Mouse (Mus musculus) cortical plate, adult 2 months (tissue): ENCODE measurements around the gene Gm21985. TPM values are rescaled to one million over a fixed set of nuclear protein-coding genes. Genes with fewer than 3 reads are reported as not detected.
A peak's percentile ranks its signal among the peaks of the same experiment; 100 is the strongest.

Experiments
- H3K27ac ChIP-seq: fragments of 200-500 bp; 2 replicates; pipeline ENCODE4 v1.5.1; 2012; ENCODE audit warnings: low read length, control low read depth, inconsistent platforms; ENCODE audit not compliant: insufficient read depth
- H3K4me1 ChIP-seq: fragments of 200-500 bp; 2 replicates; pipeline ENCODE4 v1.6.1; 2011; ENCODE audit warnings: low read length; ENCODE audit not compliant: control insufficient read depth, insufficient read depth
- H3K4me3 ChIP-seq: fragments of 200-500 bp; 2 replicates; pipeline ENCODE4 v1.5.1; 2011; ENCODE audit warnings: mild to moderate bottlenecking, low read length, control low read depth; ENCODE audit not compliant: insufficient read depth
- CTCF ChIP-seq: fragments of 200-500 bp; IDR thresholded peaks from 2 replicates; pipeline ENCODE4 v1.5.1; 2011; ENCODE audit warnings: mild to moderate bottlenecking, control low read depth, low read length; ENCODE audit not compliant: insufficient read depth; ENCODE audit errors: extremely low read depth
- POLR2A ChIP-seq: fragments of 200-500 bp; IDR thresholded peaks from 2 replicates; pipeline ENCODE4 v1.6.1; 2011; ENCODE audit warnings: mild to moderate bottlenecking, low read length, control low read depth; ENCODE audit not compliant: insufficient read depth; ENCODE audit errors: extremely low read depth
- polyA plus RNA-seq: library from polyadenylated mRNA; depleted of rRNA; stranded (reverse); fragments of >200 nt; gene quantifications from 2 replicates; pipeline ENCODE4 v1.2.3, GENCODE M21; 2012; rRNA removed

Gene Gm21985
- 0.13 and 0.15 TPM in 2 replicates for polyA plus RNA-seq

DNA sequence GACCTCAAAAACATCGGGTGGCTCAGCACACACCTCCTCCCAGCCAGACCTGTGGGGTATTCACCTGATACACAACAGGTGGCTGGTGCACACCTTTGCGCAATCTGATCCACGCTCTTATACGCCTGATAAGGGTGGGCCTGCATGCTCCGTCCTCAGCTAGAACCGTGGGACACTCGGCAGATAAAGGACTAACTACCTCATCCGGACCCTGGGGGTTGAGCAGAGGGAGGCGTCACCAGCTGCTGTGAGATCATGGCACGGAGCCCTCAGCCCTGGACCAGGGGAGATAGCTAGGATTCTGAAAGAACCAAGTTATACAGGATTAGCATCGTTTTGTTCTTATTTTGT, at the start of gene Gm21985:
TSS of gene Gm21985 (plus strand) at position 73 of the 351 bp plus-strand sequence.
- peak within 1 kb of the TSS; percentile 100 for H3K4me3 ChIP-seq
- H3K27ac ChIP-seq: peak within 1 kb of the TSS; percentile 100
- H3K4me1 ChIP-seq: peaks cover 2% of the 10 kb centered on the region; the same call in 1 of the 2 replicates
- TF ChIP-seq POLR2A (peak; percentile 34; the same call in 1 of the 2 replicates), CTCF (no peak)

DNA sequence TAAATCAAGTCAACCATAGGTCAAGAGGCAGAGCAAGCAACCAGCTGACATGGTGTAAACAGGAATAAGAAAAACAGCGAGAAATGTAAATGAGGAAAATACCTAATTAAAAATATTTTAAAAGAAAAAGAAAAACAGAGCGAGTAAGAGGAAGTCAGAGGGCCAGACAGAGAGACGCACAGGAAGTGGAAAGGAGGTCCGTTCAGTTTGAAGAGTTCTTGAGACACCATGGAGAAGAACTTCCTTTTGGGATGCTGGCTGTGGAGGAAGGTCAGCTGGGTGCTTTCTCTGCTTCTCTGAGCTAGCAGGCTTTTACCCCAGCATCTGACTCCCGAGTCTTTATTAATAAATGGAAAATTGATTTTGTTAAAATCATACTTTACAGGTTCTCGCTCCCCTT, 48.5 kb upstream of the Gm21985 start:
- no peak for TF ChIP-seq CTCF
- no peak for TF ChIP-seq POLR2A

GRCm38 (mm10) chr2:112220880-112221279, 45.2 kb upstream of the Gm21985 start:
- Histone ChIP-seq H3K4me1 (peaks cover 1% of the 10 kb centered on the region; the same call in 1 of the 2 replicates), H3K4me3 (no peak overlapping the region), H3K27ac (no peak overlapping the region)
- no peak for TF ChIP-seq CTCF
- TF ChIP-seq POLR2A: no peak

More for the DNA sequence above, 48.5 kb upstream of the Gm21985 start:
- Histone ChIP-seq H3K4me1 (no peaks in the 10 kb centered on the region), H3K27ac (no peak overlapping the region), H3K4me3 (no peak overlapping the region)

DNA sequence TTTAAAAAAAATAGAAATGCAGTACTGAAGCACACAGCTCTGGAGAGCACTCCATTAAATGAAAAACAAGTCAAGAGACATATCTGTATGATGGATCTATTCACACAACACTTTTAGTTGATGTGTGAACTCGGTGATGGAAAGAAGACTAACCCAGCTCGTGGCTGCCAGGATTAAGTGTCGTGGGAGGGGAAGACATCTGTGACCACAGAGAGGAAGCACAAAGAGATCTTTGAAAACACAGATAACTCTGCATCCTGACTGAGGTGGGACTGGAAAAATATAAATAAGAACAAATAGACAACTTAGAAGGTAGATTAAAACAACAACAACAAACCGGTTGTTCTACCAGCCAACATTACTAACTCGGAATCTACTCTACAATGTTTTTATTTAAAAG, 43.5 kb upstream of the Gm21985 start:
- H3K27ac ChIP-seq: no peak overlapping the region
- H3K4me3 ChIP-seq: no peak overlapping the region
- peaks cover 1% of the 10 kb centered on the region; the same call in 1 of the 2 replicates for H3K4me1 ChIP-seq
- TF ChIP-seq POLR2A: no peak
- TF ChIP-seq CTCF: no peak

DNA sequence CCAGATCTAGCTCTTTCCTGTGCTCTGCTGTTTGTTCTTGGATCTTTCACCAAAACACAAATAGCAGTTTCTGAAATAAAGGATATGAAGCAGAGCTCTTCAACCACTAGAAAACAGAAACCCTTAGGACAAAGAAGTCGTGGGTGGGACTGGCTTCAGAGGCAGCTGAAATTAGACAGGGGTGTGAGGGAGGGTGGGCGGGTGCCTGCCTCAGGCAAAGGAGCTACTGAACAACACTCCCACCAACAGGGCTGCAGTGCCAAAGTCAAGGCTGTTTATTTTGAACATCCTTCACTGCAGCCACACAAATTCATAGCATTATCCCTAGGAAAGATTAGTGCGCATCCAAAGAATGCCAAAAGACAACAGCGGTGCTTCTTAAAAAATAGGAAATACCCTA, 41.8 kb upstream of the Gm21985 start:
- Histone ChIP-seq H3K27ac (peak overlapping the region; percentile 84; the same call in 1 of the 2 replicates), H3K4me1 (peaks cover 1% of the 10 kb centered on the region; the same call in 1 of the 2 replicates), H3K4me3 (no peak overlapping the region)
- TF ChIP-seq POLR2A: no peak
- no peak for TF ChIP-seq CTCF

- H3K27ac ChIP-seq: no peak overlapping the region
- H3K4me1 ChIP-seq: no peaks in the 10 kb centered on the region
- H3K4me3 ChIP-seq: no peak overlapping the region
- TF ChIP-seq POLR2A (no peak), CTCF (no peak)
Measured at GRCm38 (mm10) chr2:112232623-112233022, 33.5 kb upstream of the Gm21985 start.

DNA sequence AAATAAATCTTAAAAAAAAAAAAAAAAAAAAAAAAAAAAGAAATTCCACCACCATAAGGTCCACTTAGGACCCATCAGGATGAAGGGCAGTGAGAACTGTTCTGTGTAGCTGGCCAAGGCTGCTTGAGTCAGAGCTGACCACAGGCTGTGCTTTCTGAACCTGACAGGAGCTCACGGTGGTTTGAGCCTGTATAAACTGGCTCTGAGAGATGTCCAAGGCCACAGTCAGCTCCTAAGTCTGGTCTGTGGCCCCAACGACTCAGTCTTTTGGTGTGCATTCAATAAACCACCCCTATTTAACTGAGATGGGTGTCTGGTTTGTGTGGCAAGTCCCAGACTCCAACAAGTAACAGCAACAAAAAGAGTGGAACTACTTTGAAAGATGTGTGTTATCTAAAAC, 29.5 kb upstream of the Gm21985 start:
- no peak for TF ChIP-seq POLR2A
- no peak for TF ChIP-seq CTCF
- H3K27ac ChIP-seq: no peak overlapping the region
- no peaks in the 10 kb centered on the region; the same call in 1 of the 2 replicates for H3K4me1 ChIP-seq
- no peak overlapping the region for H3K4me3 ChIP-seq

GRCm38 (mm10) chr2:112238006-112238405, 28.1 kb upstream of the Gm21985 start:
- Histone ChIP-seq H3K4me1 (no peaks in the 10 kb centered on the region; the same call in 1 of the 2 replicates), H3K27ac (no peak overlapping the region), H3K4me3 (no peak overlapping the region; the same call in 1 of the 2 replicates)
- TF ChIP-seq POLR2A (no peak), CTCF (no peak)

GRCm38 (mm10) chr2:112239212-112239934, 26.7 kb upstream of the Gm21985 start, which contains the start of gene Lpcat4:
Gene Lpcat4, plus strand, starts transcription at chr2:112239468.
- TF ChIP-seq POLR2A (peak; percentile 87), CTCF (peak; percentile 61)
- Histone ChIP-seq H3K27ac (peak within 1 kb of the TSS; percentile 99), H3K4me1 (no peaks in the 10 kb centered on the region; the same call in 1 of the 2 replicates), H3K4me3 (peak within 1 kb of the TSS; percentile 88)
